Mouse (Mus musculus) adrenal gland, postnatal 4 days (tissue): ENCODE measurements around the gene Klhdc2. TPM values are rescaled to one million over a fixed set of nuclear protein-coding genes. Genes with fewer than 3 reads are reported as not detected.
A peak's percentile ranks its signal among the peaks of the same experiment; 100 is the strongest.

ENCODE experiments used
- DNase-seq, 2 experiments: peaks; one replicate each; pipeline ENCODE4 v3.0.0; 2021 to 2022; ENCODE audit warnings: low spot score in 2 of 2, mixed read lengths in 2 of 2
- total RNA-seq, 2 experiments: library from RNA; stranded (reverse); gene quantifications; 2 replicates each; pipeline ENCODE4 v1.2.3; 2021

Gene Klhdc2
- total RNA-seq, 2 experiments from 2014 or later = 86.4 to 86.8 TPM

DNA sequence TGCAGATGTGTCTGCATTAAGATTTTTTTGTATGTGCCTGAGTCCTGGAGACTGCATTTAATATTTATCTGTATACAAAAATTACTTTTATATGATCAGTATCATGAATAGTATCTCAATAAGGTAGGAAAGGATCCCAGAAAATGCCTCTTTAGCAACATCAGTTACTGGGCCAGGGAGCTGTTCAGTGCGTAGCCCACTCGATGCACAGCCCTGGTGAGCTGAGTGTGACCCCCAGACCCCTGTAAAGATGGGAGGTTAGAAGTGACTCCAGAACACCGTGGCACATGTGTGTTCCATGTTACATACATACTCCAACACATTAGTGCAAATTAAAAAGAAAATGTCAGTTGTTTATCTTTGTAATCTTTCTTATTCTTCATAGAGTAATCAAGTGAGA lies 3.4 kb downstream of the Klhdc2 start:
- DNase-seq = no peak

GRCm38 (mm10) chr12:69300391-69300790 lies 3.9 kb downstream of the Klhdc2 start:
- no peak for DNase-seq

GRCm38 (mm10) chr12:69302171-69302570 lies 5.7 kb downstream of the Klhdc2 start:
- DNase-seq = no peak

- no peak for DNase-seq
Measured at GRCm38 (mm10) chr12:69304051-69304450, 7.6 kb downstream of the Klhdc2 start.

- no peak for DNase-seq
Measured at GRCm38 (mm10) chr12:69306333-69306732, 9.9 kb downstream of the Klhdc2 start.

DNA sequence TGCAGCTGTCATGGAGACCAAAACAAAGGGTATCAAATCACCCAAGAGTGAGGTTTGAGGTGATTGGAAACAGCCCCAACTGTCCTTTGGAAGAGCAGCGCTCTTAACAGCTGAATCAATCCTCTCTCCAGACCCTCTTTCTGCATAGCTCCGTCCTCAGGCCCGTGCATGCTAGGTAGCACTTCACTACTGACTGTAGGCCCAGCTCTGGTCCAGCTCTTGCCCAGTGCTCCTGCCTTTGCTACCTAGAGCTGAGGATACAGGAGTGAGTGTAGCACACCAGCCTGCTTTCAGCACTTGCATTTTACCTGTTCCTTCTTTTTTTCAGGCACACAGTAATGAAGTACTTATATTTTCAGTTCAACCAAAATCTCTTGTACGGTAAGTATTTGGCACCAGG lies 13.2 kb downstream of the Klhdc2 start:
- no peak for DNase-seq

GRCm38 (mm10) chr12:69318431-69318830 lies 21.9 kb downstream of the Klhdc2 start:
- no peak for DNase-seq

GRCm38 (mm10) chr12:69331187-69331586 lies 34.7 kb downstream of the Klhdc2 start:
- no peak for DNase-seq

DNA sequence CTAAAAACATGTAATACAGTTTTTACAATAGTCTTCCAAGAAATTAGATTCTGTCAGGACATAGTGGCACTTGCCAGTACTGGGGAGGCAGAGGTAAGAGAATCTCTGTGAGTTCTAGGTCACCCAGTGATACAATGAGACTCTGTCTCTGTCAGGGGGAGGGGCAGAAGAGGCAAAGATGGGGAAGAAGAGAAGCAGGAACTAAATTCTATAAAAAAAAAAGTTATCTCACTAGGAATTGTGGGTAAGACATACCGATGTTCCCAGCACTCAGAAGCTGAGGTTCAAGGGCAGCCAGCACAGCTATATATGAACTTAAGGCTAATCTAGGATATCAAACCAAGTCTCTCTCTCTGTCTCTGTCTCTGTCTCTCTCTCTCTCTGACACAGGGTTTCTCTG lies 35.7 kb downstream of the Klhdc2 start:
- no peak for DNase-seq

DNA sequence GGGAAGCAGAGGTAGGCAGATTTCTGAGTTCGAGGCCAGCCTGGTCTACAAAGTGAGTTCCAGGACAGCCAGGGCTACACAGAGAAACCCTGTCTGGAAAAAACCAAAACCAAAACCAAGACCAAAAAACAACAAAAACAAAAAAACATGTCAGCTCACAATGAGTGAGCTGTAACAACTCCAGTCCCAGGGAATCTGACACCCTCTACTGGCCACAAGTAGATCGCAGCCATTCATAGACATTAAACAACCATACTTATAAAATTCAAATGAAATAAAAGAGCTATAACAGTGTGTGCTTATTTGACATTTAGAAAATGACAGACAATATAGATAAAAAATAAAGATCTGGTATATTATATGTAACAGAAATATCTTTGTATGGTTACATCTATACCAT lies 37.1 kb downstream of the Klhdc2 start:
- DNase-seq = no peak

- no peak for DNase-seq
Measured at GRCm38 (mm10) chr12:69349928-69350327, 53.4 kb downstream of the Klhdc2 start.

DNA sequence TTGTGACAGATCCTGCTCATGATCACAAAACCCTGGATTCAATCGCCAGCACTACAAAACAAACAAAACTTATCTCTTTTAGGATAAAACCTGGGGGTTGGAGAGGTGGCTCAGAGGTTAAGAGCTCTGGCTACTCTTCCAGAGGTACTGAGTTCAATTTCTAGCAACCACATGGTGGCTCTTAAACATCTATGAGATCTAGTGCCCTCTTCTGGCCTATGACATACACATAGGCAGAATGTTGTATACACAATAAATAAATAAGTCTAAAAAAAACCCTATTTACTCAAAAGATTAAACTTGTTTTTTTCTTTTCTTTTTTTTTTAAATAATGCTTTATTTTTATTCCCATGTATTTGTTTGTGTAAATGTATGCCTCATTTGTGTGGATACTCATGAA lies 55.2 kb downstream of the Klhdc2 start:
- no peak for DNase-seq

- peak; percentile 45 to 66 for DNase-seq
Measured at GRCm38 (mm10) chr12:69356546-69357299, 60.2 kb downstream of the Klhdc2 start, which contains the start of gene Nemf. Nemf (minus strand) TSS chr12:69357165.

- no peak for DNase-seq
Measured at GRCm38 (mm10) chr12:69357300-69357646, 60.8 kb downstream of the Klhdc2 start.

Other genes starting within 250 kb of the Klhdc2 start
- gene Rps29, start 137.5 kb upstream of the Klhdc2 start, total RNA-seq = 1,000 to 10,000 TPM; 1,787 to 1,858 TPM
- gene Lrr1, start 127.9 kb upstream of the Klhdc2 start, total RNA-seq = 1 to 10 TPM; 2.7 to 5.4 TPM
- 100 to 1,000 TPM; 523 to 531 TPM for gene Rpl36al, start 112.6 kb upstream of the Klhdc2 start, total RNA-seq
- 10 to 100 TPM; 51.4 to 53.9 TPM for gene Mgat2, start 112.5 kb upstream of the Klhdc2 start, total RNA-seq
- 1 to 10 TPM; 7.2 to 9.2 TPM for gene Gm49383, start 99.6 kb upstream of the Klhdc2 start, total RNA-seq
- 1 to 10 TPM; 1.9 to 2.0 TPM for gene Dnaaf2, start 98.3 kb upstream of the Klhdc2 start, total RNA-seq
- 1 to 10 TPM; 8.5 to 9.2 TPM for gene Gm49384, start 92.4 kb upstream of the Klhdc2 start, total RNA-seq
- gene Pole2, start 68.5 kb upstream of the Klhdc2 start, total RNA-seq = 1 to 10 TPM; 9.7 TPM
- 10 to 100 TPM; 12.6 to 12.8 TPM for gene Klhdc1, start 55.5 kb upstream of the Klhdc2 start, total RNA-seq
- gene Nemf, start 60.5 kb downstream of the Klhdc2 start, total RNA-seq = 10 to 100 TPM; 45.4 to 49.9 TPM
- gene Arf6, start 75.5 kb downstream of the Klhdc2 start, total RNA-seq = 100 to 1,000 TPM; 100 to 105 TPM
- 1 to 10 TPM; 1.1 to 1.2 TPM for gene Gm9887, start 75.8 kb downstream of the Klhdc2 start, total RNA-seq